Mouse (Mus musculus): ENCODE data around the gene Nubpl.

The Nubpl gene

DNA sequence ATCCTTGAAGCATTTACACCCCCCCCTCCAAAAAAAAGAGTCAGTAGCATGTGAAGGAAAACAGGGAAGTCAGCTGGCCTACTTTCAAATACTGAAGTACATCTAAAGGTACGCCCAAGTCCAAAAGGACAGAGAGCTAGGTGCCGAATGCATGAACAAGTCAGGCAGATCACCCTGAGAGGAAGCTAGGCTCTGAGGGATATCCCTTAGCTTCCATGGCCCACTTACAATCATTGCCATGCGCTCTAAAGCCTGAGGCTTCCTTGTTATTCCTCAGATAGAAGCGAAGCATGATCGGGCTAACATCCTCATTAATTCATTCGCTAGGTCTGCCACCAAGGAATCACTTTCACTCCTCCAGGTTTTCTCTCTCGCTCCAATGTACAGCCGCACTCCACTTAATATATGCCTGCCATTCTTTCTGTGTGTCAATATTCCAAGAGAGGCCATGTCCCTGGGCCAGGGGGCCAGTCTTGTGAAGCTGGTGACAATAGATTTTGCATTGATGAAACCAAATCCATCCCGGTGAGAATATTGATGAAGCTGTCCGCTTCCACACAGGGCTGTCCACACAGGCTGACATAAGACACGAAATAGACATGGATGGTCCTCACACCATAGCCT, 237.7 kb downstream of the Nubpl start:
- DNase-seq (ENCODE audit: low spot score): no peak

GRCm38 (mm10) chr12:52338136-52338753, 240.7 kb downstream of the Nubpl start:
- DNase-seq (ENCODE audit: low spot score): no peak

DNA sequence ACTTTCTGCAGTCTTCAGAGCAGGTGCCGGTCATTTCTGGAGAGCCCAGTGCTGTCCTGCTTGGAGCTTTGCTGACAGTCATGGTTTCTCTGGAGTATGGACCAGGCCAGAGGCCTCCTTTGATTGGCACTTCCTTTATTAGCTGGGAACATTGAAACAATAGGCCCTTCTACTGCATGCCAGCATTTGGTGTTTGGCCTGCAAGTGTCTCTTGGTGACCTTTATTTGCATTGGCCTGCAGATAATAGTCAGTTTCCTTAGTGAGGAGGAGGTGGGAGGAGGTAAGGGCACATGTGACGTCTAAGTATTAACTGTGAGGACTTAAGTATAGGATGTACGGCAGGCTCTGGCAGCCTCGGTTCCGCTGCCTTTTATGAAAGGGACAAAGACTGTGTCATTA, 249.1 kb downstream of the Nubpl start:
- DNase-seq (ENCODE audit: low spot score): no peak

GRCm38 (mm10) chr12:52350276-52350675, 252.7 kb downstream of the Nubpl start:
- no peak for DNase-seq (ENCODE audit: low spot score)

DNA sequence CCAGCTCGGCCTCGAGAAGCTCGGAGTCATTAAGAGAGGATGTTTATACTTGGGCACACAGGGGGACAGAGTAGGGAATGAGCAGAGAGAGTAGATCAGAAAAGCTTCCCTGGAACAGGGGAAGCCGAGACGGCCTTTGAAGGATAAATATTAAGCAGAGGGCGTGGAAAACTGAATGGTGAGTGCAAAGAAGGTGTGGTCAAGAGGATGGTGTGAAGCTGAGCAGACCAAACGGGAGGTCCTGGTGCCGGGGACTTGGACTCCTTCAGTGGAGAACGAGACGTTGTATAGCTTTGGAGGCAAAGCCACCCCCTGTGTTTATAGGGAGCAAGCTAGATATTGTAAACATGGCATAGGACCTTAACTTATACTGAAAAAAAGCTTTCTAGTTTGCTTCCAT, 261.9 kb downstream of the Nubpl start:
- DNase-seq (ENCODE audit: low spot score): no peak

DNA sequence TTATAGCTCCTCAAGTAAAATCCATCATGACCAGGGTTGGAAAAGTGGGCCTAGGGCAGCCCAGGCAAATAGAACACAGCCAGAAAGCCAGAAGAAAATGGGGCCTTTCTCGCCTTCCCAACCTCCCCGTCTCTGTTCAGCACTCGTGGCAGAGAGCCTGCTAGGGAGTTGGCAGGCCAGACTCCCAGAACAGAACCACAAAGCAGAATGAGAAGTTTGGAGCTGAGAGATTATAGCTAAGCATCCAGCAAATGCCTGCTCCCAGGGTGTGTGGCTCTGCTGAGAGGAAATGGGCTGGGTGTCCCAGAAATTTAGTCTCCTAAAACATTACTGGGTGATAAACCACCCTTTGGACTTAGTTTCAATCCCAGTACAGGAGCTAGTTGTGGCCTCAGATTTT, 262.6 kb downstream of the Nubpl start:
- DNase-seq (ENCODE audit: low spot score): no peak

DNA sequence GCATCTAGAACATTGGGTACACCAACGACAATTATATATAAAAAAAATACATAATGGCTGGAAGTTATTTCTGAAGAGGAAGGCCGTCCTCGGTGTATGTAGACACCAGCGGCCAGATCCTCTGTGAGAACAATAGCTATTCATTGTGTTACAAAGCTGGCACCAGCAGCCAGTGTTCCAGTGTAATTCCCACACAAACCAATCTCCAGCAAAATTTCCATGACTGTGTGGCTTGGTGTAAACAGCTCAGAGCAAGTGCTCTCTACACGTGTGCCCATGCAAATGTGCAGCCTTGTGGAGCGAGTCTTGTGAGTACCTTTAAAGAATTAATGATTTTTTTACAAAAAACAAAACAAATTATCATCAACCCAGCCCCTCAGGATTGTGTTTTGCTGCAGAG, 263.7 kb downstream of the Nubpl start:
- DNase-seq (ENCODE audit: low spot score): no peak

All from spleen, adult 12 weeks (tissue).